Comparison of ENCODE assay signal across 21 mouse cellular contexts in the genomic region with DNA sequence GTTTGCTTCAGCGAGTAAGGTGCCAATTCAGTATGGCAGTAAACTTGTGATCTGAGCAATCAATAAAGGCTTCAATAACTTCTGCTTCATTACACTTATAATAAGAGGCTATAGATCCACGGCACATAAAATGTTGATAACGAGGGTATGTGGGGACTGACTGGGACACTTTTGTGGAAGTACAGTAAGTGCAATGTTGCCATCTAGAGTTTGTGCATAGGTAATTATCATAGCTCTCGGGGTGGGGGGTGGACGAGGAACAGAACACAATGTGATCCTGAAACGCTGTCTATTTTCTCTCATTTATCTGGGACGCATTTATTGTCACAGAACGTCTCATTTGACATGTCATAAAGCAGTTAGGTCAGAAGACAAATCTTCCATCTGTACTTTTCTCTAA.
DNase-seq lines count a peak whose midpoint lies in the region; ATAC-seq and TF ChIP-seq lines count a peak whose summit lies in the region.
"Had no signal": no experiment of that assay in that cellular context is flagged by ENCODE, and none has a peak within 500 bp of the region (broad histone marks: within the 10 kb centered on the region; RNA-seq: fewer than 3 reads in every experiment).

No protein-coding gene starts in this region.

- peak; percentile 48 for TF ChIP-seq RAD21 in CH12.LX (IDR thresholded peaks at IDR 0.05; ENCODE audit: low read depth, low read length)

- no peak overlapping the region for H3K4me2 ChIP-seq in forebrain, embryonic 14.5 days (ENCODE audit: low read length)
- no peak overlapping the region for H3K4me2 ChIP-seq in forebrain, embryonic 12.5 days
- no peak overlapping the region for H3K4me2 ChIP-seq in CH12.LX (ENCODE audit: insufficient read depth, low read depth, poor library complexity, severe bottlenecking)
- H3K4me2 ChIP-seq: embryonic facial prominence, embryonic 12.5 days; heart, embryonic 11.5 days; limb, embryonic 13.5 days; liver, embryonic 13.5 days; lung, embryonic 15.5 days; neural tube, embryonic 13.5 days had no signal

- H3K4me1 ChIP-seq in forebrain, embryonic 14.5 days (ENCODE audit: control insufficient read depth, insufficient read depth, low read length) = peaks cover 12% of the 10 kb centered on the region; the same call in 1 of the 2 replicates
- H3K4me1 ChIP-seq in forebrain, embryonic 12.5 days = peaks cover 17% of the 10 kb centered on the region
- peaks cover 2 to 9% of the 10 kb centered on the region in 2 experiments; a peak in 2 of 4 replicates for H3K4me1 ChIP-seq in CH12.LX (ENCODE audit: control insufficient read depth in 1 of 2, insufficient read depth in 2 of 2)
- H3K4me1 ChIP-seq: embryonic facial prominence, embryonic 12.5 days; limb, embryonic 13.5 days; liver, embryonic 13.5 days; lung, embryonic 15.5 days had no signal

- in situ Hi-C loops in CH12.LX (cut with MboI; ENCODE audit: low pct_ligation_motif_present, low pct_unique_long_range_greater_than_20kb, low sequenced_read_pairs) = loop anchor here (10.0 to 25.0 kb wide), 2 partner anchors 471 to 574 kb away; no protein-coding TSS in a partner anchor

- H3K27ac ChIP-seq in forebrain, embryonic 14.5 days (ENCODE audit: low read depth, low read length) = no peak overlapping the region
- no peak overlapping the region for H3K27ac ChIP-seq in forebrain, embryonic 12.5 days
- H3K27ac ChIP-seq in layer of hippocampus, adult 2 months = no peak overlapping the region
- no peak overlapping the region for H3K27ac ChIP-seq in CH12.LX (ENCODE audit: insufficient read depth, low read depth)
- H3K27ac ChIP-seq: embryonic facial prominence, embryonic 12.5 days; limb, embryonic 13.5 days; liver, embryonic 13.5 days; lung, embryonic 15.5 days; midbrain, embryonic 10.5 days; neural tube, embryonic 13.5 days had no signal

- no peak overlapping the region for H3K9ac ChIP-seq in forebrain, embryonic 14.5 days (ENCODE audit: low read length)
- no peak overlapping the region for H3K9ac ChIP-seq in forebrain, embryonic 12.5 days
- H3K9ac ChIP-seq in CH12.LX (ENCODE audit: insufficient read depth, low read depth) = no peak overlapping the region
- H3K9ac ChIP-seq: embryonic facial prominence, embryonic 12.5 days; limb, embryonic 13.5 days; liver, embryonic 13.5 days; lung, embryonic 15.5 days; neural tube, embryonic 13.5 days had no signal

- dilution Hi-C loops in CH12.LX (cut with MboI; ENCODE audit: extremely low pct_ligation_motif_present, extremely low pct_unique_long_range_greater_than_20kb, low sequenced_read_pairs) = no loop called here

- no peaks in the 10 kb centered on the region for H3K9me3 ChIP-seq in forebrain, embryonic 14.5 days (replicated peaks; ENCODE audit: control insufficient read depth, low read length)
- H3K9me3 ChIP-seq in forebrain, embryonic 12.5 days = no peaks in the 10 kb centered on the region
- H3K9me3 ChIP-seq in CH12.LX (replicated peaks; ENCODE audit: low read length) = no peaks in the 10 kb centered on the region
- H3K9me3 ChIP-seq: embryonic facial prominence, embryonic 12.5 days; limb, embryonic 13.5 days; liver, embryonic 13.5 days; lung, embryonic 15.5 days; midbrain, embryonic 10.5 days; neural tube, embryonic 13.5 days had no signal

- DNase-seq in forebrain, embryonic 14.5 days (ENCODE audit: low spot score) = peak; percentile 50
- DNase-seq in layer of hippocampus, adult 2 months (ENCODE audit: low spot score in 2 of 2) = no peak
- no peak for DNase-seq in layer of hippocampus, adult 9-10 months (ENCODE audit: low spot score)
- DNase-seq in CH12.LX (ENCODE audit: extremely low read depth) = no peak
- DNase-seq in brain, embryonic 14.5 days (ENCODE audit: low read depth) = peak; percentile 57
- DNase-seq in kidney, postnatal 14 days = no peak
- no peak for DNase-seq in left cerebral cortex, adult 18-20 months (ENCODE audit: low spot score in 2 of 2)
- DNase-seq: heart, postnatal 36 days; kidney, adult 11 months; liver, embryonic 13.5 days; lung, postnatal 4 days; right cerebral cortex, postnatal 25 days; thymus, adult 18-20 months; thymus, postnatal 4 days had no signal

- H3K4me3 ChIP-seq in forebrain, embryonic 14.5 days (ENCODE audit: low read depth, low read length) = no peak overlapping the region
- no peak overlapping the region for H3K4me3 ChIP-seq in forebrain, embryonic 12.5 days (replicated peaks)
- no peak overlapping the region for H3K4me3 ChIP-seq in layer of hippocampus, adult 2 months
- H3K4me3 ChIP-seq in CH12.LX (replicated peaks in 1 of 3; ENCODE audit: low read depth in 2 of 3, low read length in 2 of 3, poor library complexity in 1 of 3) = no peak overlapping the region
- H3K4me3 ChIP-seq: embryonic facial prominence, embryonic 12.5 days; limb, embryonic 13.5 days; liver, embryonic 13.5 days; lung, embryonic 15.5 days; midbrain, embryonic 10.5 days; neural tube, embryonic 13.5 days had no signal

- no peaks in the 10 kb centered on the region for H3K79me2 ChIP-seq in CH12.LX (replicated peaks; ENCODE audit: control insufficient read depth, extremely low read depth, insufficient read depth, poor library complexity, severe bottlenecking)

- no peak for TF ChIP-seq POLR2A in CH12.LX (IDR thresholded peaks at IDR 0.05; ENCODE audit: low read depth, low read length)
- TF ChIP-seq POLR2A in brain, embryonic 14.5 days (IDR thresholded peaks at IDR 0.05; ENCODE audit: borderline replicate concordance, extremely low read depth, insufficient read depth, insufficient read length, poor library complexity, severe bottlenecking) = no peak

- H3K36me3 ChIP-seq in forebrain, embryonic 14.5 days (ENCODE audit: control insufficient read depth, insufficient read depth, low read length) = no peaks in the 10 kb centered on the region
- H3K36me3 ChIP-seq in forebrain, embryonic 12.5 days (replicated peaks) = no peaks in the 10 kb centered on the region
- H3K36me3 ChIP-seq in CH12.LX (replicated peaks in 1 of 2; ENCODE audit: control insufficient read depth in 1 of 2, insufficient read depth in 1 of 2, low read length in 1 of 2) = no peaks in the 10 kb centered on the region
- H3K36me3 ChIP-seq: embryonic facial prominence, embryonic 12.5 days; limb, embryonic 13.5 days; liver, embryonic 13.5 days; lung, embryonic 15.5 days; midbrain, embryonic 10.5 days; neural tube, embryonic 13.5 days had no signal

- TF ChIP-seq CTCF in layer of hippocampus, adult 2 months (conservative IDR thresholded peaks at IDR 0.05) = peak; percentile 51
- peak in 1 of 2 experiments; percentile 50; a peak in 2 of 4 replicates for TF ChIP-seq CTCF in CH12.LX (conservative IDR thresholded peaks at IDR 0.05 in 1 of 2, IDR thresholded peaks at IDR 0.05 in 1 of 2; ENCODE audit: low read depth in 2 of 2, low read length in 2 of 2)
- peak; percentile 12; the same call in 1 of the 2 replicates for TF ChIP-seq CTCF in brain, embryonic 14.5 days (IDR thresholded peaks at IDR 0.05; ENCODE audit: borderline replicate concordance, extremely low read depth, insufficient read depth, insufficient read length)

- TF ChIP-seq EP300 in CH12.LX (IDR thresholded peaks at IDR 0.05; ENCODE audit: low read length) = no peak

- ATAC-seq in forebrain, embryonic 14.5 days = no peak
- ATAC-seq in forebrain, embryonic 12.5 days (ENCODE audit: low FRiP score) = no peak

- H3K27me3 ChIP-seq in forebrain, embryonic 14.5 days (replicated peaks; ENCODE audit: control insufficient read depth, insufficient read depth, low read length) = no peaks in the 10 kb centered on the region; the same call in 1 of the 2 replicates
- peaks cover 12% of the 10 kb centered on the region; the same call in 1 of the 2 replicates for H3K27me3 ChIP-seq in forebrain, embryonic 12.5 days
- H3K27me3 ChIP-seq in CH12.LX (replicated peaks) = no peaks in the 10 kb centered on the region
- H3K27me3 ChIP-seq: embryonic facial prominence, embryonic 12.5 days; limb, embryonic 13.5 days; liver, embryonic 13.5 days; lung, embryonic 15.5 days had no signal

- 22% methylated on average over 8 of the region's 8 CpGs for WGBS in forebrain, embryonic 14.5 days
- 35% methylated on average over 8 of the region's 8 CpGs for WGBS in forebrain, embryonic 12.5 days

TF ChIP-seq in CH12.LX, 34 proteins besides CTCF, POLR2A, EP300 and RAD21:
- TF ChIP-seq ELF1 (IDR thresholded peaks at IDR 0.05; ENCODE audit: low read depth, low read length) (no peak), UBTF (IDR thresholded peaks at IDR 0.05; ENCODE audit: low read depth, low read length) (no peak), ETS1 (conservative IDR thresholded peaks at IDR 0.05; ENCODE audit: low read depth, low read length) (no peak), NRF1 (IDR thresholded peaks at IDR 0.05; ENCODE audit: low read depth, low read length) (no peak), PAX5 (IDR thresholded peaks at IDR 0.05; ENCODE audit: low read length) (no peak), JUN (IDR thresholded peaks at IDR 0.05; ENCODE audit: insufficient read depth, low read depth, low read length) (no peak)

Comparison
In these comparisons a context has a peak if more than half of its experiments do, and no peak if none do; other contexts are left out.
1. DNase-seq: peak in forebrain, embryonic 14.5 days (single experiment) and brain, embryonic 14.5 days (single experiment); none in layer of hippocampus, adult 2 months (0 of 2), layer of hippocampus, adult 9-10 months (single experiment), CH12.LX (single experiment), kidney, postnatal 14 days (single experiment) and left cerebral cortex, adult 18-20 months (0 of 2).